Mouse (Mus musculus): ENCODE results near the gene Txn2.

Gene Txn2

GRCm38 (mm10) chr15:77906545-77906944, 22.3 kb downstream of the Txn2 start:
- peak; percentile 29 for DNase-seq (ENCODE audit: low spot score)

DNA sequence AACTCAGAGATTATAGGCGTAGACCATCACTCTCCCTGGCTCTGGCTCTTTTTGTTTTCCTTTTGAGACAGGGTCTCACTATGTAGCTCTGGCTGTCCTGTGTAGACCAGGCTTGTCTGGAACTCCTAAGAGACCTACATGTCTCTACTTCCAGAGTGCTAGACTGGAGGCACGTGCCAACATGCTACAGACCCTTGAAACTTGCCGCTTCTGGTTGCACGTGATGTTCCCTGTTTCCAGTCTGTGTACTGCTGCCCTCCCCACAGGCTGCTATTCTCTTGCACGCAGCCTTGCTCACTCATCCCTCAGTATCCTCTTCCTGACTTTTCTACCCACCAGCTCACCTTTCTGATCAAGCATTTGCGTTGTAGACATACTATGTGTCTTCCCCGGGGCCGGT, 22.7 kb downstream of the Txn2 start:
- DNase-seq (ENCODE audit: low spot score) = no peak

GRCm38 (mm10) chr15:77905275-77905970, 23.4 kb downstream of the Txn2 start:
- peak; percentile 87 for DNase-seq (ENCODE audit: low spot score)

DNA sequence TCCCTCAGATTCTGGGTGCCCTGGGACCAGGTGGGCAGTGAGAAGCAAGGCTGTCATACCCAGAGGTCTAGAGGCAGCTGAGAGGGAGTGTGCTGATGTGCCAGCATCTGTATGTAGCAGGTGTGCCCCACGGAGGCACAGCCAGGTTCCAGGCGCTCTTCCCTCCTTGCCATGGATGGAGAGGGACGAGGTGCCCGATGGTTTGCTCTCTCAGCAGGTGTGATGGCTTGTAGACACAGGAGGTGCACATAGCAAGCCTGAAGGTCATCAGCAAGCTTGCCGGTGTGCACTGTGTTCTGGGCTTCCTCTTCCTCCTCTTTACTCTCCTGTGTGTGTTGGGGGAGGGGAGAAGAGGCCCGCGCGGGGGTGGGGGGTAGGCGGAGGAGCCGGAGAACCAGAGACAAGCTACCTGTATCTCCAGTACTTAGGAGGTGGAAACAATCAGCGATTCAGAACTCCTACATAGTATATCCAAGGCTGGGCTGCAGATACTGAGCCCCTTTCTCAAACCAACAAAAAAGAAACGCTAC, 24.4 kb downstream of the Txn2 start:
- DNase-seq (ENCODE audit: low spot score) = peak; percentile 34

DNA sequence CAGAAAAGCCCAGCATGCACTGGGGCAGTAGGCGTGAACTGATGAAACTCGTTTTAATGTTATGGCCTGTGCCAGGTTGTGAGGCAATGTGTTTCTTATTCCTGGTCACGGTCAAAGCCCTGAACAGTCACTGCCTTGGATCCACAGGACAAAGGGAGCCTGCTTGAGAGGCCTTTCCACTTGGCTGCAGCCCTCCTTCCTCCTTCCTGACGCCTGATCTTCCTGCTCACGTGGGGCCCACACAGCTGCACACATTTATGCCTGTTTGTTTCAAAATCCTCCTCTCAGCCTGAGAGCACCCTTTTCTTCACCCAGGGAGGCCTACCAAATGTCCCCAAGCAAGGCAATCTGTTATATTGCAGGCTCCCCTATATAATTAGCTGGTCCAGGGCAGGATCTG, 25.6 kb downstream of the Txn2 start:
- no peak for DNase-seq (ENCODE audit: low spot score)

- no peak for DNase-seq (ENCODE audit: low spot score)
Measured at GRCm38 (mm10) chr15:77894926-77895325, 33.9 kb downstream of the Txn2 start.

GRCm38 (mm10) chr15:77893292-77893691, 35.5 kb downstream of the Txn2 start:
- no peak for DNase-seq (ENCODE audit: low spot score)

- DNase-seq (ENCODE audit: low spot score) = no peak
Measured at GRCm38 (mm10) chr15:77892420-77892819, 36.4 kb downstream of the Txn2 start.

GRCm38 (mm10) chr15:77891766-77892165, 37.0 kb downstream of the Txn2 start:
- DNase-seq (ENCODE audit: low spot score) = no peak

- DNase-seq (ENCODE audit: low spot score) = no peak
Measured at GRCm38 (mm10) chr15:77889761-77890422, 38.9 kb downstream of the Txn2 start.

DNA sequence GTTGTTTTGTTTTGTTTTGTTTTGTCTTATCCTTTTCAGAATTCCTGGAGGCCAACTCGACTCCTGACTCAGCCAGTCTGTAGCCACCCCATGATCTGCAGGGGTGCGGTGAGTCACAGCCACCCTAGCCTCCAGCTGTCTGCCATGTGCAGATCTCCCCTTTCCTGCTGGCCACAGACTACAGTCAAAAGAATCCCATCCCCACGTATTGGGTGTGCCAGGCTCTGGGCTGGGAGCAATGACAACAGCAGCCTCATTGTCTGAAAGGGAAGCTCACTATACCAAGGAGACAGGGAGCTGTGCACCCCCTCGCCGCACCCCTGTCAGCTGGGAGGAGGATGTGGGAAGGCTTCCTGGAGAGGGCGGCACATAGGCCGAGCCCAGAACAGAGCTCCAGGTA, 40.5 kb downstream of the Txn2 start:
- no peak for DNase-seq (ENCODE audit: low spot score)

DNA sequence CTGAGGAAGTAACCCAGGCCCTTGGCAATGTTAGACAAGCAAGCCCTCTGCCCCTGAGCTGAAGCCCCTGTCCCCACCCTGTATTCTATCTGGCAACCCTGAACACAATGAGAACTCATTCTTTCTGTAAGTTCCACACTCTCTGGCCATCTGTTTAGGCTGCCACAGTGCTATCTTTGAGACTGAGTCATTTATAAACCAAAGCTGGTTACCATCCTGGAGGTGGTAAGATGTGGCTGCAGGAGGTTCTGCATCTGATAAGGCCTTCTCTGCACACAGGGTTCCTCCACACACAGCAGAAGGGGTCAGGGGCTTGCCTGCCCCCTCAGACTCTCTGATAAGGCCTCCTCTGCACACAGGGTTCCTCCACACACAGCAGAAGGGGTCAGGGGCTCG, 41.7 kb downstream of the Txn2 start:
- no peak for DNase-seq (ENCODE audit: low spot score)

DNA sequence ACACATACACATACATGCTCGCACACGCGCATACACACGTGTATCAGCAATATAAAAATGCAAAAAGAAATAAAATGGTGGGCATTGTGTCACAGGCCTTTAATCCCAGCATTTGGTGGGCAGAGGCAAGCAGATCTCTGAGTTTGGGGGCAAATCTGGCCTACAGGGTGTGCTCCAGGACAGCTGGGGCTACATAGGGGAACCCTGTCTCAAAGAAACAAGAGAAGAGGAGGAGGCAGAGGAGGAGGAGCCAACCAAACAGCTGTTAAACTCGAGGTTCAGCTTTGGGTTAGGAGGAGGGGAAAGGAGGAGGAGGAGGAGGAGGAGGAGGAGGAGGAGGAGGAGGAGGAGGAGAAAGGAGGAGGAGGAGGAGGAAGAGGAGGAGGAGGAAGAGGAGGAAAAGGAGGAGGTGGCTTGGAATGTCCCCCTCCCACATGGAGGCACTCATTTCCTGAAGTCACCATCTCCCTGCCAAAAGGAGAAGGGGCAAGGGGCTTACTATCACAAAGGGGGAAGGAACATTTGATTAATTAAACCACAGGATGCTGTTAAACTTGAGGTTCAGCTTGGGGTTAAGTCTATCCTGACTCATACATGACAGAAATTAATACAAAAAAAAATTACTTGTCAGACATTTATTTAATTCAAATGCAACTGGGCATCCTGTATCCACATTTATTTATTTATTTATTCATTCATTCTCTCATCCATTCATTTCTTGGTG, 42.3 kb downstream of the Txn2 start:
- DNase-seq (ENCODE audit: low spot score) = no peak

- DNase-seq (ENCODE audit: low spot score) = no peak
Measured at GRCm38 (mm10) chr15:77885945-77886344, 42.9 kb downstream of the Txn2 start.

GRCm38 (mm10) chr15:77885159-77885558, 43.6 kb downstream of the Txn2 start:
- no peak for DNase-seq (ENCODE audit: low spot score)

GRCm38 (mm10) chr15:77883697-77884010, 45.2 kb downstream of the Txn2 start:
- DNase-seq (ENCODE audit: low spot score) = peak; percentile 46

GRCm38 (mm10) chr15:77882797-77883696, 45.8 kb downstream of the Txn2 start:
- peak; percentile 90 for DNase-seq (ENCODE audit: low spot score)

DNA sequence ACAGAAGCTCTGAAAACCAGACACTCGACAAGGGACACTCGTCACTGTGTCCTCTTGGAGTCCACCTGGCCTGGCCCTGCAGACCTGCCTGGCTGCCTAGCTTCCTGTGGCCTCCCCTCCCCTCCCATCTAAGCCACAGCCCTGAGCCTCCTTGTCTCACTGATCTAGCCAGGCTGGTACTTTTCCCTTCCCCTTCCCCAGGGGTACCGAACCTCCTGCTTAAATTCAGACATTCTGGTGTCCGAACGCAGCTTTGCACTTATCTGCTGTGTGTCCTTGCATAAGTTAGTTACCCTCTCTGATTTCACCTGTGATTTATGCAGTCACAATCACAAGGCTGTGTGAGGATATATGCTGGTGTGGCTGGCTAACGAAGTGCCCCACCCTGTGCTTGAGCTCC, 46.5 kb downstream of the Txn2 start:
- DNase-seq (ENCODE audit: low spot score) = no peak

GRCm38 (mm10) chr15:77881698-77882097, 47.1 kb downstream of the Txn2 start:
- DNase-seq (ENCODE audit: low spot score) = no peak

GRCm38 (mm10) chr15:77880738-77881137, 48.1 kb downstream of the Txn2 start:
- DNase-seq (ENCODE audit: low spot score) = no peak

GRCm38 (mm10) chr15:77879756-77880155, 49.0 kb downstream of the Txn2 start:
- no peak for DNase-seq (ENCODE audit: low spot score)

DNA sequence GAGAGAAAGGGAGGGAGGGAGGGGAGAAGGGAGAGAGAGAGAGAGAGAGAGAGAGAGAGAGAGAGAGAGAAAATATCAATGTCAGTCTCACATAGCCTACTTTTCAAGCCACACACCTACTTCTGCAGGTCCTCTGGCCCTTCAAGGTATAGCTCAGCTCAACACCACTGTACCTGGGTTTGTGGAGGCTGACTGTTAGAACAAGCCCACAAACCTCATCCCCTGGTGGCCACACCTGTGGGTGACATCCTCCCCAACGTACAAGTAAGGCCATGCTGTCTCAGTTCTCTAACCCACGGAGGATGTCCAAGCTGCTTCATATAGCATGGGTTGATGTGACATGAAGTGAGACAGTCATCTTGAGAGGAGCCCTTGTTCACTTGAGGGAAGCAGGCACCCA, 51.6 kb downstream of the Txn2 start:
- no peak for DNase-seq (ENCODE audit: low spot score)
